Mouse (Mus musculus): Measurements from ENCODE around the gene Bcas3. TPM values are rescaled to one million over a fixed set of nuclear protein-coding genes. Genes with fewer than 3 reads are reported as not detected.

The Bcas3 gene
- polyA plus RNA-seq, 1 experiment from 2014 or later: 19.1 TPM

DNA sequence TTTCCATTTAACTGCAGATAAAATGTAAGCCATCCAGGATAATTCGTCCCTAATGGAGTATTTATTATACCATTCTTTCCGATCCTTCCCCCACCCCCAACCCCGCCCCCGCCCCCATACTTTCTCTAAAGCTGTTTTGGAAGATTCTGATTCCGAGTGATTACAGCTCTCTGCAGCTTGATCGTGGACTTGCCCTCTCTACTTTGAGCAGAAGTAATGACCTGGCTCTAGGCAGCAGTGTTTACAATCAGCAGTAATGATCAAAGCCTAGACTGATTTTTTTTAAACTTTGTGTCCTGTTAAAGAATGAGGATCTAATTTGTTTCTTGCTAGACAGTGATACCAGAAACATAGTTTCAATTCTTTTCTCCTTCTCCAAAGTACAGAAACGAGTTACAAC is 314.2 kb downstream of the Bcas3 start:
- no peak overlapping the region for H3K4me2 ChIP-seq (ENCODE audit: low read depth, low read length)
- WGBS (ENCODE audit: insufficient replicate concordance): 42% methylated on average over 7 of the region's 7 CpGs
- no peaks in the 10 kb centered on the region for H3K9me3 ChIP-seq (replicated peaks; ENCODE audit: control insufficient read depth, low read length)
- ATAC-seq (ENCODE audit: low read depth): no peak
- H3K27ac ChIP-seq (ENCODE audit: low read length): no peak overlapping the region
- H3K4me3 ChIP-seq (ENCODE audit: low read depth, low read length): no peak overlapping the region
- H3K4me1 ChIP-seq (ENCODE audit: control insufficient read depth, low read depth, low read length): no peaks in the 10 kb centered on the region; the same call in 1 of the 2 replicates
- H3K9ac ChIP-seq (ENCODE audit: low read depth, low read length): no peak overlapping the region
- H3K36me3 ChIP-seq (ENCODE audit: control insufficient read depth, insufficient read depth): no peaks in the 10 kb centered on the region
- no peaks in the 10 kb centered on the region for H3K27me3 ChIP-seq (ENCODE audit: control insufficient read depth, insufficient read depth, low read depth, low read length)

DNA sequence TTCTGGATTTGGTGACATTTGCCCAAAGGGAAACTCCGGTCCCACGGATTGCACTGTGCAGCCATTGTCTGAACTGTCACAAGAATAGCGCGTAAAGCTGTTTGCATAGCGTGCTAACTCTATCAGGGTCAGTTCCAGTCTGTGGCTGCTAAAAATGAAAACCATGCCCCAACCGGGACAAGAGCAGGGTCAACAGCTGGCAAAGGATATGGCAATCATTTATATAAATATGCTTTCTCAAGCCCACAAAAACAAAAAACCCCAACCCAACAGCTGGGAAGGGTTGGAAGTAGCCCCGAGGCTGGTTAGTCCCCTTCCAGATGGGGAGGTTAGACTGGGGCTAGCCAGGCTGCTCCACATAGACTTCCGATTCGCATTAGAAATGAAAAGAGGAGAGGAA is 314.8 kb downstream of the Bcas3 start:
- no peaks in the 10 kb centered on the region; the same call in 1 of the 2 replicates for H3K4me1 ChIP-seq (ENCODE audit: control insufficient read depth, low read depth, low read length)
- no peak overlapping the region for H3K9ac ChIP-seq (ENCODE audit: low read depth, low read length)
- H3K9me3 ChIP-seq (replicated peaks; ENCODE audit: control insufficient read depth, low read length): no peaks in the 10 kb centered on the region
- H3K27ac ChIP-seq (ENCODE audit: low read length): no peak overlapping the region
- no peaks in the 10 kb centered on the region for H3K36me3 ChIP-seq (ENCODE audit: control insufficient read depth, insufficient read depth)
- WGBS (ENCODE audit: insufficient replicate concordance): 69% methylated on average over 9 of the region's 9 CpGs
- H3K27me3 ChIP-seq (ENCODE audit: control insufficient read depth, insufficient read depth, low read depth, low read length): no peaks in the 10 kb centered on the region
- no peak overlapping the region for H3K4me2 ChIP-seq (ENCODE audit: low read depth, low read length)
- H3K4me3 ChIP-seq (ENCODE audit: low read depth, low read length): no peak overlapping the region
- no peak for ATAC-seq (ENCODE audit: low read depth)

DNA sequence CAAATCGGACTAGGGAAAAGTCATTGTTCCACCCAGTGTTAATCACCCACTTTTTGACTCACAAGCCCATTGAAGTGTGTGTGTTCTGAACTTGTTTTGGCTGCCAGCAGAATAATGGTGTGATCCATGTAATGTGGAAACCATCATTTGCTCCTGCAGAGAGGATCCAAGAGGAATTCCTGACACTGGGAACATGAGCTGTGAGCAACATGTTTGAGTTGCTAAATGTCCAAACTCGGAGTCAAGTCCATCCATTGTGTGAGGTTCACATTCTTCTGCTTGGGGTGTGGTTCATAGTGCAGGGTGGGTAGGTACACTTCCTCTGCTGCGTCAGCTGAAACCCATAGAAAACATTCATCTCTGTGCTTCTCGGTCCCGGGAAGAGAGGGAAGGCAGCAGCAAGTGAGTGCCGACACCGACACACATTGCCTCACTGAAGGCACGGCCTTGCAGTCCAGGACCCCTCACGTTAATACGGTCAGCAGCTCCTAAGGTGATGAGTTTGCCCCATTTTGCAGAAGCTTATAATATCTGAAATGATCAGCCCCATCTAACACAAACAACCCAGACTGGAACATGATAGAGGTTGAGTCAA is 320.0 kb downstream of the Bcas3 start:
- Histone ChIP-seq H3K4me1 (ENCODE audit: control insufficient read depth, low read depth, low read length) (no peaks in the 10 kb centered on the region; the same call in 1 of the 2 replicates), H3K4me2 (ENCODE audit: low read depth, low read length) (no peak overlapping the region), H3K27me3 (ENCODE audit: control insufficient read depth, insufficient read depth, low read depth, low read length) (no peaks in the 10 kb centered on the region), H3K27ac (ENCODE audit: low read length) (no peak overlapping the region), H3K4me3 (ENCODE audit: low read depth, low read length) (no peak overlapping the region), H3K36me3 (ENCODE audit: control insufficient read depth, insufficient read depth) (no peaks in the 10 kb centered on the region), H3K9ac (ENCODE audit: low read depth, low read length) (no peak overlapping the region), H3K9me3 (replicated peaks; ENCODE audit: control insufficient read depth, low read length) (no peaks in the 10 kb centered on the region)
- 70% methylated on average over 10 of the region's 10 CpGs for WGBS (ENCODE audit: insufficient replicate concordance)
- ATAC-seq (ENCODE audit: low read depth): no peak

DNA sequence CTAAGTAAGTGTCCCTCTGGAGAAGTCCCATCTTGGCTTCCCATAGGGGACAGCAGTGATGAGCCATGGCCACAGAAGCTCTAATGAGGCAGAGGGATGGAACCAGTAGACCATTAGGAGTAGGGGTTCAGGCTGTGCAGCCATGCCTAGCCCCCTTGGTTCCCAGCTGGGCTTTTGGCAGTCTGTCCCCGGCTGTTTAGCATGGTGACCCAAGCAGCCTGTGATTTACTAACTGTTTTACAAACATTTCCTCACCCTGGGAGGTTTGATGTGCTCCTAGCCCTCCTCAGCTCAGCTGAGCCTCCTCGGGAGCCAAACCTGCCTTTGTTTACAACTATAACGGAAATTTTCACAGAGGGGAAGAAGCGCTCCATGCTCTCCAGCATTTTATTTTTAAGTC is 322.3 kb downstream of the Bcas3 start:
- Histone ChIP-seq H3K27me3 (ENCODE audit: control insufficient read depth, insufficient read depth, low read depth, low read length) (no peaks in the 10 kb centered on the region), H3K36me3 (ENCODE audit: control insufficient read depth, insufficient read depth) (no peaks in the 10 kb centered on the region), H3K4me3 (ENCODE audit: low read depth, low read length) (no peak overlapping the region), H3K9me3 (replicated peaks; ENCODE audit: control insufficient read depth, low read length) (no peaks in the 10 kb centered on the region), H3K4me1 (ENCODE audit: control insufficient read depth, low read depth, low read length) (no peaks in the 10 kb centered on the region; the same call in 1 of the 2 replicates), H3K9ac (ENCODE audit: low read depth, low read length) (no peak overlapping the region), H3K4me2 (ENCODE audit: low read depth, low read length) (no peak overlapping the region), H3K27ac (ENCODE audit: low read length) (no peak overlapping the region)
- no peak for ATAC-seq (ENCODE audit: low read depth)
- 43% methylated on average over 4 of the region's 4 CpGs for WGBS (ENCODE audit: insufficient replicate concordance)

DNA sequence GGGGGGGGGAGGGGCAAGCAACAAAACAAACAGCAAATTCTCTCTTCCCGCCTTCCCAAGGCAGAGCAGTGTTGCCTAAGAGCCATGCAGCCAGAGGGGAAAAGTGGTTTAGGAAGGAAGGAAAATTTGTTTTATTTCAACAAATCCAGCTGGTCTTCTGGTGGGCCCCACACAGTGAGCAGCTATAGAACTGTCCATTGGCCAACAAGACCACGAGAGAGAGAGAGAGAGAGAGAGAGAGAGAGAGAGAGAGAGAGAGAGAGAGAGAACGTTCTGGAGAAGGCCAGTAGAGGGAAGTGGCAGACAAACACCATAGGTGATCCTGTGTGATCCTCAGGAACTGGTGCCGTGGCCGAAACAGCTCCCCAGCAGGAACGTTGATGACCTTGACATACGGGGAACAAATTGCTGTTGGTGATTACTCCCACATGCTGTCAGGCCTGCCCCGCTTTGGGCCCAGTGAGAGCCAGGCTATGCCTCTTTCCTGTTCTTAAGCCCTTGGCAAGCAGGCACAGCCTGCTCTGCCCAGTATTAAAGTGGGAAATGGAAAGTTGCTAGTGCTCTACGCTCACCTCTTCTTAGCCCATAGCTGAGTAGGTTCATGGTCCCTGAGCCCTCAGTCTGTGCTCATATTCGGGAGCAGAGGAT is 323.5 kb downstream of the Bcas3 start:
- Histone ChIP-seq H3K27me3 (ENCODE audit: control insufficient read depth, insufficient read depth, low read depth, low read length) (no peaks in the 10 kb centered on the region), H3K9ac (ENCODE audit: low read depth, low read length) (no peak overlapping the region), H3K9me3 (replicated peaks; ENCODE audit: control insufficient read depth, low read length) (no peaks in the 10 kb centered on the region), H3K4me1 (ENCODE audit: control insufficient read depth, low read depth, low read length) (no peaks in the 10 kb centered on the region; the same call in 1 of the 2 replicates), H3K36me3 (ENCODE audit: control insufficient read depth, insufficient read depth) (no peaks in the 10 kb centered on the region), H3K4me3 (ENCODE audit: low read depth, low read length) (no peak overlapping the region), H3K27ac (ENCODE audit: low read length) (no peak overlapping the region), H3K4me2 (ENCODE audit: low read depth, low read length) (no peak overlapping the region)
- no peak for ATAC-seq (ENCODE audit: low read depth)
- 51% methylated on average over 10 of the region's 10 CpGs for WGBS (ENCODE audit: insufficient replicate concordance)

DNA sequence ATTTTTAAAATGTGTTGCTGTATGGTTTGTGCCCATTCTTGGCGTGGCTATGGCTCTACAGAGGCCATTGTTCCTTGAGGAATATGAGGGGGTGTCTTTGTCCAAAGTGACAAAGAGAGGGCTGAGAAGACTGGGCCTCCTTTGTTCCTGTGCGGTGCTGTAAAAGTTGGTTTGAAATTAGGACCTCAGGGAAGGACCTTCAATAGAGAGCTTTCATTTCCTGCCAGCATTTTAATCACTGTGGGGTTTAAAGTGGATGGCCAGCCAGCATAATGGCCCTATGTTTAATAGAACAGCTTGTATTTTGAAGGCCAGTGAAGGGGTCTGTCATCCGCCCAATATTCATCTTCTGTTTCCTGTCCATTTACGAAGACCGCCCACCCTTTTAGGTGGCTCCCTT is 325.7 kb downstream of the Bcas3 start:
- 62% methylated on average over 5 of the region's 5 CpGs for WGBS (ENCODE audit: insufficient replicate concordance)

DNA sequence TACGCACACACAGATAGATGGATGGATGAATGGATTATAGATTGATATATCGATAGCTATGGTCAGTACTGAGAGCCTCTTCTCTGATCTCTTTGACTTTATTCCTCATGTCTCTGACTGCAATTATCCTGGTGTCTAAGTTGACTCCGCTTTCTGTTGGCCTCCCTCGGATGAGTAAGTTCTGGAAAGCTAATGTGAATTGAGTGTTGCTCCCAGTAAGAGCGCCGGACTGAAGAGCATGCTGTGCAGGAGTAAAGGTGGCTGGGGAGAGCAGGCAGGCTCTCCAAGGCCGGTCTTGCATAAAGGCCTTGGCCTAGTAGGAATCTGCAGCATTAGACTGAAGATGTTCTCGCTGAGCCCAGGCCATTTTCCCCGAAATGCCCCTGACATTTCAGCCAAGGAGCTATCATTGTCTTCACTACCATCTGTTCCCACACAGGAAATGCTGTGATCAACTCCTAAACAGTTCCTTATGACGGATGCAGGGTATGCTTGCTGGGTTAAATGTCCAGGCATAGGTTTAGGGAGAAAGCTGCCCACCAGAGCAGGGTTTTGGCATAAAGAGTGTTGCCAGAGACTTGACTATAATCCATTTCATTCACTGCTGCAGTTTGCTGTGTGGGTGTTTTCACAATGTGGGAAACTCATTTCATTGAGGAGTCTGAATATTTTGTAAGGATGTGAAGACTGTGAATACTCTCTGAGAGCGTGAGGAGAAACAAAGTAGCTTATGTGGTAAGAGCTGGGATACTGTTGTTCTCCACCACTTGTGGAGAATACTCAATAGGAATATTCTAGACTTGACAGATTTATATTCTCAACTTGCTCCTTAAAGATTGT is 328.8 kb downstream of the Bcas3 start:
- ATAC-seq (ENCODE audit: low read depth): no peak

More for the DNA sequence above, 325.7 kb downstream of the Bcas3 start:
- no peak overlapping the region for H3K4me2 ChIP-seq (ENCODE audit: low read depth, low read length)
- ATAC-seq (ENCODE audit: low read depth): no peak
- H3K4me3 ChIP-seq (ENCODE audit: low read depth, low read length): no peak overlapping the region
- H3K9ac ChIP-seq (ENCODE audit: low read depth, low read length): no peak overlapping the region
- H3K4me1 ChIP-seq (ENCODE audit: control insufficient read depth, low read depth, low read length): no peaks in the 10 kb centered on the region
- no peaks in the 10 kb centered on the region for H3K27me3 ChIP-seq (ENCODE audit: control insufficient read depth, insufficient read depth, low read depth, low read length)
- no peak overlapping the region for H3K27ac ChIP-seq (ENCODE audit: low read length)
- H3K9me3 ChIP-seq (replicated peaks; ENCODE audit: control insufficient read depth, low read length): no peaks in the 10 kb centered on the region
- H3K36me3 ChIP-seq (ENCODE audit: control insufficient read depth, insufficient read depth): no peaks in the 10 kb centered on the region

DNA sequence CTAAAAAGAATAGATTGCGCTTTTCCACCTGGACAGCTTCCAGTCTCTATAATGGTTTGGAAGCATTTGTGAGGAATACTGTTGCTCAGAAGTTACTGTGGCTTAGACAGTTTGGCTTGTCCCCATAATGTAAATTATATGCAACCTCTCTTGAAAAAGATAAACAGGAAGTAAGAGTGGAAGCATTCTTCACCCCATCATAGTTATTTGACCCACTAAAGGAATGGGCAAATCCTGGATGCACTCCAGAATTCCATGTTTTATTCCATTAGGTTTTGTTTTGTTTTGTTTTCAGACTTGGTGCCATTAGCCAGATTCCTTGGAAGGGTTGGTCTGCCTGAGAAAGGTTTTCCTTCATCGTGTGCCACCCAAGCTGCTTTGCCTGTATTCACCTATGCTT is 332.0 kb downstream of the Bcas3 start:
- WGBS (ENCODE audit: insufficient replicate concordance): 74% methylated on average over 2 of the region's 2 CpGs
- no peak for ATAC-seq (ENCODE audit: low read depth)
- Histone ChIP-seq H3K4me2 (ENCODE audit: low read depth, low read length) (no peak overlapping the region), H3K9me3 (replicated peaks; ENCODE audit: control insufficient read depth, low read length) (no peaks in the 10 kb centered on the region), H3K36me3 (ENCODE audit: control insufficient read depth, insufficient read depth) (no peaks in the 10 kb centered on the region), H3K9ac (ENCODE audit: low read depth, low read length) (no peak overlapping the region), H3K27ac (ENCODE audit: low read length) (no peak overlapping the region), H3K4me1 (ENCODE audit: control insufficient read depth, low read depth, low read length) (no peaks in the 10 kb centered on the region), H3K27me3 (ENCODE audit: control insufficient read depth, insufficient read depth, low read depth, low read length) (no peaks in the 10 kb centered on the region), H3K4me3 (ENCODE audit: low read depth, low read length) (no peak overlapping the region)

More for the DNA sequence above, 328.8 kb downstream of the Bcas3 start:
- no peak overlapping the region for H3K4me3 ChIP-seq (ENCODE audit: low read depth, low read length)
- no peaks in the 10 kb centered on the region for H3K4me1 ChIP-seq (ENCODE audit: control insufficient read depth, low read depth, low read length)
- no peak overlapping the region for H3K9ac ChIP-seq (ENCODE audit: low read depth, low read length)
- no peak overlapping the region for H3K27ac ChIP-seq (ENCODE audit: low read length)
- WGBS (ENCODE audit: insufficient replicate concordance): 61% methylated on average over 11 of the region's 11 CpGs
- H3K36me3 ChIP-seq (ENCODE audit: control insufficient read depth, insufficient read depth): no peaks in the 10 kb centered on the region
- H3K4me2 ChIP-seq (ENCODE audit: low read depth, low read length): no peak overlapping the region
- no peaks in the 10 kb centered on the region for H3K9me3 ChIP-seq (replicated peaks; ENCODE audit: control insufficient read depth, low read length)
- H3K27me3 ChIP-seq (ENCODE audit: control insufficient read depth, insufficient read depth, low read depth, low read length): no peaks in the 10 kb centered on the region
